Mouse (Mus musculus) liver (tissue): ENCODE measurements around the gene Acvr1.

Source experiments
- DNase-seq: peaks from one replicate; pipeline ENCODE4 v3.0.0-alpha.2; 2020; ENCODE audit warnings: mixed read lengths

Acvr1 gene

GRCm38 (mm10) chr2:58388601-58389000 lies 178.4 kb downstream of the Acvr1 start:
- DNase-seq, result no peak

- no peak for DNase-seq
Measured at GRCm38 (mm10) chr2:58380020-58380419, 186.9 kb downstream of the Acvr1 start.

- no peak for DNase-seq
Measured at GRCm38 (mm10) chr2:58379475-58379874, 187.5 kb downstream of the Acvr1 start.

DNA sequence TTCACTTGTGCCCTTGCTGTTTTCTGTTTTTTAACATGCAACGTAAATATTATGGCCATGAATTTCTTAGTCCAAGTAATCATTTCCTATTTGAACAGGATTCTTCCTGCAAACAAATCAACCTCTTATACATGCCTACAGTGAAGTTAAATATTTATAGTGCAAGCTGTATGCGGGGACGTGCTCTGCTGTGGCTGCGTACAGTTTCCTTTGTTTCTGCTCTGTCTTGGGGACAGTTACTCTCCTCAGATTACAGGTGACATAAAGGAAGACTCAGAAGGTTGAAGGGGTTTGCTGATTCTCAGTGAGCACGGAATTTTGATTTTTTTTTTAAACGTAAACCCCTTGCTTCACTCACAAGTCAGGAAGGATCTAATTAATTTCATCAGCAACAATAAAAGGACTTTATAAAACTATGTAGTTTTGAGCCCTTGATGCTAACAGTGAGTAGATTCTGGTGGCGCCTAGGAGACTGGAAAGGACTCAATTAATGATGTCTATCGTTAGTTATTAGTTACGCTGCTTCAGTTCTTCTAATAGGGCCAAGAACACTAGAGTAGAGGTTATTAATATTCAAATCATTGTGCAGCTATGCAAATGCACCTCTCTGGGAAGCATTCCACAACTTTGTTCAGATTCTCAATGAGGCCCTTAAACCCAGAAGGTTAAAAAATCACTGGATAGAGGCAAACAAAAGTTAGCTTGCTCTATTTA lies 189.4 kb downstream of the Acvr1 start:
- no peak for DNase-seq

GRCm38 (mm10) chr2:58366196-58366595 lies 200.8 kb downstream of the Acvr1 start:
- DNase-seq, result no peak

DNA sequence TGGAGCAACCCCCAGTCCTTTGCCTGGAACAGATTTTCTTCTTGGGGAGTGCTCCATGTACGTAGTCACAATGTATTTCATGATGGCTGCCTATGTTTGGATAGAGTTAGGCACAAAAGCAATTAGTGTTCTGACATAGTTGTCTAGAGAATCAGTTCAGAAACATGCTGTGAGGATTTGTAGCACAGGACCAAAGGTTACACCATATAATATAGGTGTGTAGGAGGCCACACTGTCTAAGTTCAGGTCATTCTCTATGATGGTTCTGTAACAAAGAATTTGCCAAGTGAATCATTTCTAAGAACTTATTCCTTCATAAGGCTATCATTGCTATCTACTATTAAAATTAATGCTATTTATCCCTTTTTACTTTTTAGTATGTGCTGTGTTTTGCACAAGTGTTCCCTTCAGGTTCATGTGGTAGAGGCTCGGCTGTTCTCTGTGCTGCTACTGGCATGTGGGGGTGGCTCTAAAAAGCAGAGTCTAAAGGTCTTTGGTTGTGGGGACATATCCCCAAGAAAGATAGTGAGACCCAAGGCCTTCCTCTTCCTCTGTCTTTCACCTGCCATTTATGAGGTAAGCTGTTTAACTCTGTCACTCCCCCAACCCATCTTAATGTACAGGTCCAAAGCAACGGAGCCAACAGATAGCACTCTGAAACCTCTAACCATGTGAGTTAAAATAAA lies 205.5 kb downstream of the Acvr1 start:
- no peak for DNase-seq

DNA sequence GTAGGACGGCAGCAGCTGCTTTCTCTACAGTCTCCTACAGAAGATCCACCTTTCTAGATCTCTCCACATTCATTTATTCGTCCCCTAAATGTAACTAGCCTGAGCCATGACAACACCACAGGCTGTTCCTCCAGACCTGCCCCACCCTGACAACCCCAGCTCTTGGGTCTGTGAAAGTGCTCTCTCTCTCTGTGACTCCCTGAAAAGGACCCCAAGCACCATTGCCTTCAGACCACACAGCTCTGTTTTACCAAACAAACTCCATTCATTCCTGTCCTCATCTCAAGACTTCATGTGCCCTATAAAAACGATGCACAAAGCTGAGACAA lies 208.9 kb downstream of the Acvr1 start:
- DNase-seq, result no peak

- peak; percentile 40 for DNase-seq
Measured at GRCm38 (mm10) chr2:58357414-58358131, 209.4 kb downstream of the Acvr1 start, which contains the start of gene Acvr1c. TSS of gene Acvr1c (minus strand) at chr2:58357895.

DNA sequence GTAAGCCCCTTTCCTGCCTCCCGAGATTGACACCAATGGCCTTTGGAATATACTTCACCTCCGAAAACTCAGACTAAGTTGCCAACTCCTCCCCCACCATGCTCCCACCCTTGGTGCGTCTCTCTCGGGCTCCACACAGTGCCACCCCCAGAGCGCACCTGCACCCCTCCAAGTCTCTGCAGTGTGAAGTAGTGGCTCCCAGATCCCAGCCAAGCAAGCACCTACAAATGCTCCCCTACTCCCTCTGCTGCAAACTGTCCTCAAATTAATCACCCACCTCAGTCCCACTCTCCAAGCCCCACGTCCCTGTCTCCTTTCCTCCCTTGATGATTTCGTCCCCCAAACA lies 209.9 kb downstream of the Acvr1 start:
- no peak for DNase-seq

DNA sequence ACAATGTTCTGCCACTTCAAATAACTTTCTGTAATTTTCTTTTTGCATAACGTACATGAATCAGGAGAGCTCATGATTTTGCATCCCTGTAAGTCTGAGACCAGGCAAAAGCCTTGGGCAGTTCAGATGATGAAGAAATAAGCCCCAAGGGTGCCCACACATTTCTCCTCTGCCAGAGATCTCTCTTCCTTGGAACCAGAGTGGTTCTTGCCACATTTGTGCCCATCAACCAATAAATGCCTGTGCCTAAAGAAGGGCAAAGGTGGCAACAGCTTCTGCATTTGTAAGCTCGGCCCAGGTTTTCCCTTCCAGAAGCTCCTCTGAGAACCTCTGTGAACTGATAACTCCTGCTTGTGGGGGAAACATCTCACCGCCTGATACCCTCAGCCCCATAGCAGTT lies 212.6 kb downstream of the Acvr1 start:
- no peak for DNase-seq

GRCm38 (mm10) chr2:58352846-58353245 lies 214.1 kb downstream of the Acvr1 start:
- DNase-seq, result no peak

GRCm38 (mm10) chr2:58350657-58351056 lies 216.3 kb downstream of the Acvr1 start:
- no peak for DNase-seq
